Mouse (Mus musculus): ENCODE results near the gene Lhfpl3.

Lhfpl3 gene

DNA sequence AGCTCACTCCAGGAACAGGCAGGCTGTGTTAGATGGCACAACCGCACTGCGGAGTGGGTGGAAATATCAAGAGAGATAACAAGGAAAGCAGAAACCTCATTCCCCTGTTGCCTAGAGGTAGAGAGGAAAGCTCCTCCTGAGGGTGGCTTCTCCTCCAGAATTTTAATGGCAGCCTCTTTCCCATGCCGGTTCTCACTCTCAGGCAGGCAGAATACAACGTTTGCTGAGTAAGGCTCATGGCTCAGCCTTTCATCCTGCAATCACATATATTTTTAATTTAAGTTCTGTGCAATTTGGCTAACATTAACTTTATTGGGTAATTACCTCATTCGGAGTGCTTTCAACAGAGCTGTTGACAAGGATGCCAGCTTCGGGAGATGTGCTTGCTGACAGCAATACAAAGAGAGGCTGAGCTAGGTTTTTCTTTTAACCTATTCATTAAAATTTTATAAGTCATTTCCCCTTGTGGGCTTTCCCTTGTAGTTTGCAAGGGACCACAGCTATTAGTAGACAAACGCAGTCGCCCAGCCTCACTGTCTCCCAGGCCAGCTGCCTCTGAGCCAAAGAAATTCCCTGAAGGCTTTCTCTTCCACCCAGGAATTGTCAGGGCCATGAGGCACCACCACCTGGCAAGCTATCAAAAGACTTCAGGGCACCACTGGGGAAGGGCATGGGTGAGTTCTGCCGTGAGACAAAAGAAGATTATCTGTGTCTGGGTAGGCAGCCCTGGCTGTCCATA lies 394.5 kb downstream of the Lhfpl3 start:
- in situ Hi-C loops (cut with MboI; ENCODE audit: low sequenced_read_pairs), result no loop called here

GRCm38 (mm10) chr5:23153210-23153609 lies 407.4 kb downstream of the Lhfpl3 start:
- in situ Hi-C loops (cut with MboI; ENCODE audit: low sequenced_read_pairs), result no loop called here

- in situ Hi-C loops (cut with MboI; ENCODE audit: low sequenced_read_pairs), result no loop called here
Observed at GRCm38 (mm10) chr5:23154439-23154838, 408.6 kb downstream of the Lhfpl3 start.

DNA sequence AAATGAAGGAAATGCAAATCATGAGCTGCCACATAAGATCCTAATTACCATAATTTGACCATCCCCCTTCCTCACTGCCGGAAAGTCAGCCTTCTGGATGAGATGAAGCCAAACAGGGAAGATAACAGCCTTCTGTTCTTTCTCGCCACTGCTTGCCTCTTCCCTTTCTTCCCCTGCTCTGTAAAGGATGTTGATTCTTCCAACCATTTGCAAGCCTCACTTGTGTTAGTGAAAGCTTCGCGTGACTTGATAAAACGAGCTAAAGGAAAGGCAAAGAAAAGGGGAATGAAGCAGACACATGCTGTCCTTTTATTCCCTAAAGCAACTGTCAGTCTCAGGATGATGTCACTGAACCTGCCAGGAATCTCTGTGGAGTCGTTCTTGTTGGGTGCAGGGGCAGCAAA lies 420.1 kb downstream of the Lhfpl3 start:
- in situ Hi-C loops (cut with MboI; ENCODE audit: low sequenced_read_pairs), result no loop called here

- in situ Hi-C loops (cut with MboI; ENCODE audit: low sequenced_read_pairs), result no loop called here
Observed at GRCm38 (mm10) chr5:23166658-23167057, 420.8 kb downstream of the Lhfpl3 start.

DNA sequence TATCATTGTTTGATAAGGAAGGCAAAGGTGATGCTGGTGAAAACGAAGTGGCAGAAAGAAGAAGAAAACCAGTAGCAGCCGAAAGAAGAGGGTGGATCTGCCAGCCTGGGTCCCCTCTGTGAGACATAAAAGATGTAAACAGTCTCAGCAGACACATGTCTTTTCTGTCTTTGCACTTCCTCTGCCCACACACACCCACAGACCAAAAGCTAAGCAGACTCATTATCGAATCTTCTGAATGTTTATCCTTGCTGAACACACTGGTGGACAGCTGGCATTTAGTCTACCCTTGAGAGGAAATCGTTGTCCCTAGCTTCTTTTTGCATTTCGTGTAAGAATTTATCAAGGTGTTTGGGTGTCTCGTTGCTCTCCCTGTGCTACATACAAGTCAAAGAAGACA lies 443.8 kb downstream of the Lhfpl3 start:
- in situ Hi-C loops (cut with MboI; ENCODE audit: low sequenced_read_pairs), result no loop called here

GRCm38 (mm10) chr5:23196879-23197278 lies 451.0 kb downstream of the Lhfpl3 start:
- in situ Hi-C loops (cut with MboI; ENCODE audit: low sequenced_read_pairs), result no loop called here

DNA sequence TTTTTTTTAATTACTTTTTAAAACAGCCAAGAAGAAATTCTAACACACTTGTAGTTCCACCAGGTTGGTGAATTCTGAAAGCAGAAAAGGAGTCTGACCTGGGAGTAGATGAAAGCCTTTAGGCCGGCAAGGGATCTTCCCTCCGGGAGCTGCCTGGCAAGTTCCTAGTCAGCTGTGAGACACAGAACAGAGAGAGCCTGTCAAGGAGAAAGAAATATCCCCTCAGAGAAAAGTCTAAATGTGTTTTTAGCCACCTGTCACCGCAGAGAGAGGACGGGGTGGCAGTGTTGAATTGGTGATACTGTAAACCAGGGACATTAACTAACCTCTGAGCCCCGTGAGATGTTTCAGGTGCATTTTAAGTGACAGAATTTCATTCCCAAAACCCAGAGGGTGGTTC lies 467.2 kb downstream of the Lhfpl3 start:
- in situ Hi-C loops (cut with MboI; ENCODE audit: low sequenced_read_pairs), result no loop called here

DNA sequence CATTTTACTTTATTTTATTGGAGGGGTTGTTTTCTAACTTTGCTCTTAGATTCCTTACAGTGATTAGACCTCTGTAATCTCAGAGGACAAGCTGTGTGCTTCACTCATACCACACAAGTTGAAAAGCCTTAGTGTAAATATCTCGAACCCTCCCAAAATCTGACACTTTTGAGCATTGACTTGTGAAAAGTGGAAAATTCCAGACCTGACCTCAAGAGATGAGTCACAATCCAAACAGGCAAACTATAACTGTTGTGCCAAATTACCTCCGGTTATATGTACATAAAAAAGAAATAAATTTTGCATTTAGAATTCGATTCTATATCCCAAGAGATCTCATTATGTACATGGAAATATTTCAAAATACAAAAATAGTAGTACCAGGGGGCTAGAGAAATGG lies 468.8 kb downstream of the Lhfpl3 start:
- in situ Hi-C loops (cut with MboI; ENCODE audit: low sequenced_read_pairs), result no loop called here

- in situ Hi-C loops (cut with MboI; ENCODE audit: low sequenced_read_pairs), result no loop called here
Observed at GRCm38 (mm10) chr5:23219655-23220054, 473.8 kb downstream of the Lhfpl3 start.

DNA sequence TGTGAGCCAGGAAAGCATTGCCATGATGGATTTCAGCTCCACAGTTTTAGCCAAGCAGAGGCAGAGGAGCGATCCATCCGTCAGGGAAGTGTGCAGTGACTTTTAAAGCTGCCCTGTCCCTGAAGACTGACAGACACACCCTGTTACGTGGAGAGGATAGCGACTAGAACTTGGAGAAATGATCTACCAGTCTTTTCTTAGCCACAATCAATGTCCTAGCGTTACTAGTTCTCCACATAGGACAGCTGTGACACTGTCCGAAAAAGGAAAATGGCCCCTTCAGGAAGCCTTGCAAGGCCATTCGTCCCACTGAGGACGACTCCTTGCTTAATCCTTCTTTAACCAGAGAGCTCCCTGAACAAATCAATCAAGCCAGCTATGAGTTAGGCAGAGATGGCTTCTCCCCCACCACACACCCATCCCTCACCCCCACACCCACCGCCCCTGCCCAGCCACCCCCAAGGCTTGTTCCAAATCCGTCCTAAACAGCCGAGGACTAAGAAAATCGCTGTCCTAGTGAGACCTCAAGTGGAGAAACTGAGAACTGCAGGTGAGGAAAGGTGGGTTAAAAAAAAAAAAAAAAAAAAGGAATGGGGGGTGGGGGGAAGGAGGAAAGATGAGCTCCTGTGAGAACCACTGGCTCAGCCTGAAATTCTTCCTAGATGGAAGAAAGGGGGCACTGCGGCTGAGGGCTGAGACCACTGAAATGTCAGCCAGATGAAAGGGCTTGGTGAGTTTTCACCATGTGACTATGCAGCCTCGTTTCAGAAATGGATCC lies 479.1 kb downstream of the Lhfpl3 start:
- in situ Hi-C loops (cut with MboI; ENCODE audit: low sequenced_read_pairs), result no loop called here

DNA sequence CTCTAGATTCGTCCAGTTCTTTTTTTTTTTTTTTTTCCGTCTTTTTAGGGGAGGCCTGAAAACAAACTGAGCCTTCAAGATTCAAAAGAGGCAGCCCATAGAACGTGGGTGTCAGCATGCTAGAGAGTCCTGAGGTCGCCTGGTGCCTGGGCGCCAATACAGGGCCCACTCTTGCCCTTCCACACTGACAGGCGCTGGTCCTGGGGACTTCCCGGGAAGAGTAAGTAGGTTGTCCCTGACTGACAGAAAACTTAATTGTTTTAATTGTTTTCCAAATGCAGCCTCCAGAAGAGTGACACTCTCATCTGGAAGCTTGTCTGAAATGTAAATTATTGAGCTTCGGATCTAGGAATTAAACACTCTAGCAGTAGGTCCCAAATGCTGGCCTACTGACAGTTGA lies 479.8 kb downstream of the Lhfpl3 start:
- in situ Hi-C loops (cut with MboI; ENCODE audit: low sequenced_read_pairs), result no loop called here

DNA sequence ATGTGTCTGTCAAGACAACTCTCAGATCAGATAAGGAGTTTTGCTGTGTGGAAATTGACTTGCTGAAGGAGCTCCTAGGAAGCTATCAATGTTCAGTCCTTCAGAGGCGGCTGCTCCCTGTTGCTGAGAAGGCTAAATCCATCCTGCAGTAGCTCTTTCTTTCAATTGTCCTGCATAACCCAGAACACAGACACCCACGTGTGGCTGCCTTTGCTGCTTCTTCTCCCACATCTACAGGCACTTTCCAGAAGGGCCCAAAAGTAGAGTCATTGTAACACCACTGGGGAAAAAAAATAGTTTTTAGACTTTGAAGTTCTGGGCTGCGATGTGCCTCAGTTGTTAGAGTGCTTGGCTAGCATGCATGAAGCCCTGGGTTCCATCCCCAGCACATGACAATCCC lies 480.9 kb downstream of the Lhfpl3 start:
- in situ Hi-C loops (cut with MboI; ENCODE audit: low sequenced_read_pairs), result no loop called here

DNA sequence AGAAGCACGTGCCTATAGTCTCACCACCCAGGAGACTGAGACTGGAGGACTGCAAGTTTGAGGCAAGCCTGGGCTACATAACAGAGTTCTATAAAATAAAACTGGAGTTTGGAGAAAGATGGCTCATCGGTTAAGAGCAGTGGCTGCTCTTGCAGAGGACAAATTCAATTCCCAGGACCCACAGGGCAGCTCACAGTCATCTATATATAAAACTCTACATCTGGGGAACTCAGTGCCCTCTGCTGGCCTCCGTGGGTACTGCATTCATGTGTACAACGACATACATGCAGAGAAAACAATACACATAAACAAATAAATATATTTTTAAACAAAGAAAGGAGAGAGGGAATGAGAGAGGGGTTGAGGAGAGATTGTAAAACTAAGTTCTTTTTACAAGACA lies 501.1 kb downstream of the Lhfpl3 start:
- in situ Hi-C loops (cut with MboI; ENCODE audit: low sequenced_read_pairs), result no loop called here

- in situ Hi-C loops (cut with MboI; ENCODE audit: low sequenced_read_pairs), result no loop called here
Observed at GRCm38 (mm10) chr5:23247784-23248183, 501.9 kb downstream of the Lhfpl3 start.

- in situ Hi-C loops (cut with MboI; ENCODE audit: low sequenced_read_pairs), result no loop called here
Observed at GRCm38 (mm10) chr5:23248303-23248702, 502.4 kb downstream of the Lhfpl3 start.

GRCm38 (mm10) chr5:23249896-23250875 lies 504.3 kb downstream of the Lhfpl3 start:
- in situ Hi-C loops (cut with MboI; ENCODE audit: low sequenced_read_pairs), result no loop called here

DNA sequence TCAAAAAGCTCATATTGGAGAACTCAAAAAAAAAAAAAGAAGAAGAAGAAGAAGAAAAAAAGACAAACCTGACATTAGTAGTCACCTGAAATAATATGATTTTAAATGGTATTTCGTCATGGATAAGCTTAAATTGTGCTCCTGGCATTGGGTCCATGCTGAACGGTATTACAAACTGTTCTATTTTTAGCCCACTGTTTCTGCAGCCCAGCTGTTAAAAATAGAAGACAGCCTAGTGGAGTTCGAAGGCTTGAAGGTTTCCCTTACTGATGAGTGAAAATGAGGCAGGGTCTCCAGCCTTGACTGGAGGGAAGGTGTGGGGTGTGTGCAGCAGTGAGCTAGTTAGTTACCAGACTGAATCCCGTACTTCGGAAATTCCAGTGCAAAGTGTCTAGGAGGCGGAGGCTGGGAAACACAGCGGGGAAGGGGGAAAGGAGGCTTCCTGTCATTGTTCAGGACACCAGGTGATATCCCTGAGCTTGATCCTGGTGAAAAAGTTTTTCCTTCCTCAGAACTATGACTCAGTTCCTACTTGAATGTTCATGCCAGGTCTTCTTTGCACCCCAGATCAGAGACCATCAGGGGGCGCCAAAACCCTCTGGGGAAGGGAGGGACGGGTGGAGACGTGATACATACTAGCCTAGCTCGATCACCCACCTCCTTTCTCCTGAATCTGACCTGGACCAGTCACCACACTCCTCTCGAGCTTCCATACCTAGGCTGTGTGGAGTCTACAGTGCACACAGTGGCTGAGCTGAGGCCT lies 505.8 kb downstream of the Lhfpl3 start:
- in situ Hi-C loops (cut with MboI; ENCODE audit: low sequenced_read_pairs), result no loop called here

- in situ Hi-C loops (cut with MboI; ENCODE audit: low sequenced_read_pairs), result no loop called here
Observed at GRCm38 (mm10) chr5:23255816-23256418, 510.1 kb downstream of the Lhfpl3 start.

GRCm38 (mm10) chr5:23273309-23273708 lies 527.5 kb downstream of the Lhfpl3 start:
- in situ Hi-C loops (cut with MboI; ENCODE audit: low sequenced_read_pairs), result no loop called here
